Mouse (Mus musculus) olfactory bulb, adult 2 months (tissue): Measurements from ENCODE around the gene Ica1.

Experiments
- CTCF ChIP-seq: fragments of 200-500 bp; IDR thresholded peaks from 2 replicates; pipeline ENCODE4 v1.5.1; 2012; ENCODE audit warnings: low read depth, mild to moderate bottlenecking, low read length, moderate library complexity; ENCODE audit not compliant: insufficient read depth
- POLR2A ChIP-seq: fragments of 200-500 bp; IDR thresholded peaks from 2 replicates; pipeline ENCODE4 v1.6.1; 2012; ENCODE audit warnings: mild to moderate bottlenecking, low read depth, low read length, moderate library complexity; ENCODE audit not compliant: insufficient read depth

GRCm38 (mm10) chr6:8591665-8592064 is 186.6 kb downstream of the Ica1 start:
- TF ChIP-seq CTCF (no peak), POLR2A (no peak)
